Mouse (Mus musculus) gastrocnemius, postnatal 25 days (tissue): Measurements from ENCODE around the gene Anks1b. TPM values are rescaled to one million over a fixed set of nuclear protein-coding genes. Genes with fewer than 3 reads are reported as not detected.

Experiments
- DNase-seq: peaks from one replicate; pipeline ENCODE4 v3.0.0; 2022
- total RNA-seq, 2 experiments: library from RNA; stranded (reverse); gene quantifications; 1 replicate in 1 of 2; 2 replicates in 1 of 2; pipeline ENCODE4 v1.2.3; 2021

The Anks1b gene
- total RNA-seq, 2 experiments from 2014 or later, result 0.16 to 0.36 TPM

GRCm38 (mm10) chr10:90732823-90733222, 859.5 kb downstream of the Anks1b start:
- no peak for DNase-seq

GRCm38 (mm10) chr10:90733632-90734031, 860.3 kb downstream of the Anks1b start:
- DNase-seq, result no peak

DNA sequence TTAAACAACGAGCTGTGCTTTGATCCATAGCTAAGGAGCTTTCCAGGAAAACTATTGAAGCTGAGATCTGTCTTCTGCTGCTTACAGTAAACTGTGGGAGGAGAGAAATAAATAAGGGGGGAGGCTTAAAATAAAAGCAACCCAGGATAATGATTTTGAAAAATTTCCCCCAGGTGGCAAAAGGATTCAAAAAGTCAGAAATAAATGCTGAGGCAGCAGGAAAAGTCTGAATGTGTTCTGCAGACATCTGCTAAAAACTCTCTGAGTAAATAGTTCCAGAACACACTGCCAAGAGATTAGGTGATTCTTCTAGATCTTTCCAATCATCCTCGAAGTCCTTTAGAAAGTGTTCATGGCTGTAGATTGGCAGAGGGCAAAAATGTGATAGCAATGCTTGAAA, 865.2 kb downstream of the Anks1b start:
- DNase-seq, result no peak

- no peak for DNase-seq
Measured at GRCm38 (mm10) chr10:90740956-90741355, 867.6 kb downstream of the Anks1b start.

DNA sequence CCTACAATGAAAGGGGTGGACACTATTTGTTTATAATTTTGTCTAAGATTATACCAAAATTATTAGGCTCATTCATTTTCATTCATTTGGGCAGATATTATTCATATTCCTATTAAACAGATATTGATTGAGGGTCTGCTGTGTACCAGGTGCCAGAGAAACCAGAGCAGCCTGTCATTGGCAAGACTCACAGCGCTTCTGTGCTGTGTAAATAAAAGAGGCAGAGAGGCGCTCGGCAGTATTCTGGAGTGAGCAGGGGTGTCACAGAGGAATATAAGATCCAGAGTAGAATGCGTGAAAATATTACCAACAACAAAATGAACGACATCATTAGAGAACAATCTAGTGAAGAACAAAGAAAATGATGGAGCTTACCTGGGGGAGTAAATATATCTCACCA, 878.6 kb downstream of the Anks1b start:
- no peak for DNase-seq

DNA sequence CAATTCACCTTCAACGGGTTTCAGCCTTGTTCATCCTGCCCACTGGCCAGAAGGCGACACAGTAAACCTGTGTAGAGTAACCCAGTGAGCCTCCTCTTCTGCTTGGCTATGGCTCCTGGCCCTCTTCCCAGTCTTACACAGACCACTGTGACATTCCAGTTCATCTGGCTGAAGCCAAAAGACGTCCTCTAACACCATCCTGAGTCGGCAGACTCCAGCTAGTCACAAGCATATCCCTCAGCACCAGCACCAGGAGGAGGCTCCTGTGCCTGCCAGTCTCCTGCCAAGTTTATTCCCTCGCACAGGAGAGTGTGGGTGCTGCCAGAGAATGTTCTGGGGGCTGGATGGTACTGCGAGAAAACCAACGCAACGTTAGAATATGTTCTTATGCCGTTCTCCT, 879.8 kb downstream of the Anks1b start:
- no peak for DNase-seq

- no peak for DNase-seq
Measured at GRCm38 (mm10) chr10:90757773-90758172, 884.5 kb downstream of the Anks1b start.

GRCm38 (mm10) chr10:90759929-90760328, 886.6 kb downstream of the Anks1b start:
- DNase-seq, result no peak

- no peak for DNase-seq
Measured at GRCm38 (mm10) chr10:90766261-90766660, 893.0 kb downstream of the Anks1b start.

DNA sequence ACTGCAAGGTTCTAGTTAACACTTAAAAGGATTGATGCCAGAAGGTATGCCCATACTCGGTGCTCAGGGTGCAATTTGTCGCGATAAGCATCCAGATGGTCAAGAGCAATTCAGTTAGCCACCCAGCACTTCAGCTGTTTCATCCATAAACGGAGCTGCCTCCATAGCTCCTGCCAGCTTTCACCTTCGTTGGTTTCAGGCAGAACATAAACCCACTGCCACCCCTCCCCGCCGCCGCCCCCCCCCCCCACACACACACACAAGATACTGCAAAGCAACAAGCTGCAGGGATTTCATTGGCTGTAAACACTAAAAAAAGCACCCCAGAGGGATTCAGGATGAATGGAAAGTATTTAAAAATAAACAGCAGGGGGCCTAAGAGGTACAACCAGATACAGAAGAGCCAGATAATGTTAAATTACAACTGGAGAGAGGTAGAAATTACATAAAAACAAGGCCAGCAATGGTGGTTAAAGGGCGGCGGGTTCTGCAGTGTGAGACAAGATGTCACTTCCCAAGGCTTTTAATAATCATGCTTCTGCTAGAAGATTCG, 897.2 kb downstream of the Anks1b start:
- DNase-seq, result no peak

GRCm38 (mm10) chr10:90771046-90771445, 897.7 kb downstream of the Anks1b start:
- no peak for DNase-seq

DNA sequence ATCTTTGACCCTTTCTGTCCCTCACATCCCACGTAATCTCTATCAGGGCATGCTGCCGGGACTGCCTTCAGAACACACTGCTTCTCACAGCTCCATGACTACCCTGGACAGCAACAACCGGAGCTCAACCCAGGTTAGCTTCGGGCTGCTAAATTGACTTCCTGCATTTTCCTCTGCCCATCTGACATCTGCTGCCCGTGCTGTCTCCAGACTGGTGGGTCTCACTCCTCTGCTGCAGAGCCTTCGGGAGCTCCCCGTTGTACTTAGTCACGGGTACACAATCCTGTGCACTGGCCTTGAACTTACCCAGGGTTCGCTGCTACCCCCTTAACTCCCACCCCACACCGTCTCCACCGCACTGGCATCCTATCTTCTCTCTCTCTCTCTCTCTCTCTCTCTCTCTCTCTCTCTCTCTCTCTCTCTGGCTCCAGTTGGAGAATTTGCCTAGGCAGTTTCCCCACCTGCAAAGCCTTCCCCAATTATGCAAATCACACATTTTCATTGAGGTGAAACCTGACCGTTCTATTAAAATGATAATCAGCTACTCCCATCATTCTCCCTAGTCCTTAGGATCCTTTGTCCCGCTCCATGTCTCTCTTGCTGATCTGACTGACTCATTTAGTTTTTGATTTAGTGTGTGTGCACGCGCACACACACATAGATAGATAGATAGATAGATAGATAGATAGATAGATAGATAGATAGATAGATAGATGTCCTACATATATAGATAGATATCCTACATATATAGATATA, 898.3 kb downstream of the Anks1b start:
- DNase-seq, result no peak

DNA sequence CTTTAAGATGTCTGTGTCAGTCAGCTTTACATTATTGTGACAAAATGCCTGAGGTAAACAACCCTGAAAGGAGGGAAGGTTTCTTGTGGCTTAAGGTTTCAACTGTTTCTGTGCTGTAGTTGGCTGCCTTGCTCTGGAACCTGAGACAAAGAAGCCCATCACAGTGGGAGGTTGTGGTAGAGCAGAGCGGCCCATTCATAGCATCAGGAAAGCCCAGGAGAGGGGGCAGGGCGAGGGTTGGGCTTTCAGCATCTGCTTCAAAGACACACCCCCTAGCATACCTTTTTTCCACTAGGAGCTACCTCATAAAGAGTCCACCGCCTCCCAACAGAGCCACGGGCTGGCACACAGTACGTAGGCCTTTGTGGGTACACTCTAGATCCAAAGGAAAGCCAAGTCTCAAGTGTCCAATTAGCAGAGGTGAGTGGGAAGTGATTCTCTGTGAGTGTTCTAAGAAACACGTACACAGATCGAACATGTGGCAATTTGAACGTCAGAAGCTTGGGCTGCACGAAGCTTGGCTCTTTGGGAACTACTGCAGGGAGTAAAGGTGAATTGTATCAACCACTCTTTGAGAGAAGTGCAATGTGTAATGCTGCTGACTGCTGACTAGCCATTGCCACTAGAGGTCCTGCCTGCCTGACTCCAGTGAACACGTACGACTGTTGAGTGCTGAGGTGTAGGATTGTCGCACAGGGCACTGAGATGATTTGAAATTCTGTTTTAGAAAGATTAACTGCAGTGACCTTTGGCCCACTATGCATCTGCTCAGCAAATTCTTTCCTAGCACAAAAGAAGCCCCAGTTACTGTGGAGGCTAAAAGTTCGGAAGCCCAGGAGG, 906.5 kb downstream of the Anks1b start:
- no peak for DNase-seq

- DNase-seq, result no peak
Measured at GRCm38 (mm10) chr10:90784981-90785650, 911.8 kb downstream of the Anks1b start.

- no peak for DNase-seq
Measured at GRCm38 (mm10) chr10:90785680-90786079, 912.4 kb downstream of the Anks1b start.

- DNase-seq, result no peak
Measured at GRCm38 (mm10) chr10:90803112-90803511, 929.8 kb downstream of the Anks1b start.

- no peak for DNase-seq
Measured at GRCm38 (mm10) chr10:90804602-90805095, 931.3 kb downstream of the Anks1b start.

DNA sequence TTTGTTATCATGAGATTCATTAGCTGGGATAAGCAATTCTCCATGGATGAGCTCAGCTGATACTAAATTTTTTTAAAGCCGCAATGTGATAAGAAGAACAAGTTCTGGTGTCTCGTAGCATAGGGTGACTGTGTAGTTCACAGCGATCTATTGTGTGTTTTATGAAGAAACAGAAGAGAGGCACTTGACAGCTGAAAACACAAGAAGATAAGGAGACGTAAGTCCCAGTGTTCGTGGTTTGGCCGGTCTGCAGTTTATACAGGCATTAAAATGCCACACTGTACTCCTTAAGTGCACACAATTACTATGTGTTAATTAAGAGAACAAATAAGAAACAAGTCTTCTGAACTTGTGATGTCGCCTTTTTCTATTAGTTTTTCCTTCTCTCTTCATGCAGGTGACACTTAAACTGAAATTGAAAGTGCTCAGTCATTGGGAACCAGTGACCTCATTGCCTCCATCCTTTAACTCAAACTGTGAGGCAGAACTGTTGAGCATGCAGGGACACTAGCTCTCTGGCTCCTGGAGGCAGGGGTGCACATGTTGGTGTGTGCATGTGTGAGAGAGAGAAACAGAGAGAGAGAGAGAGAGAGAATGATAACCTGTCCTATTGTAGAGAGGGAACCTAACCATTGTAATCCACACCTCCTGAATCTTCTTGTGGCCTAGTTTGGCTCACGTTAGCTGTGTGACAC, 935.5 kb downstream of the Anks1b start:
- no peak for DNase-seq

- DNase-seq, result no peak
Measured at GRCm38 (mm10) chr10:90809911-90810590, 936.7 kb downstream of the Anks1b start.

GRCm38 (mm10) chr10:90811446-90811845, 938.1 kb downstream of the Anks1b start:
- no peak for DNase-seq

DNA sequence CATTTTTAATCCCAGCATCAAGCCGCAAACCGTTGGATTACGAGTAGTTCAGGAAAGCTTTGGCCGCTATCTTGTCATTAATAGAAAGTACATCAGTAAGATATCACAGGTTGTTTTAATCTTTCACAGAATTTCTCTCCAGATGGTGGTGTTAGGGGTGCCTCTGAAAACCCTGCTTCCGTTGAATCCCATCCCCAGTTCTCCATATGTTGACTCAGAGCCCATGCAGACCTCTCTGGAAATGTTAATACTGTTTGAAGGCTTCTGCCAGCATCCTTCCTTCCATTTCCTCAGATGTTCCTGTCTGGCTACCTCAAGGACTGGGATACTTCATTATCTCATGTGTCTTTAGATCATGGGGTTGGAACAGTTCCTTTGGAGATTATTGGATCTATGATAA, 940.0 kb downstream of the Anks1b start:
- DNase-seq, result no peak
